Mouse (Mus musculus) lung, postnatal 10 days (tissue): ENCODE measurements around the gene Gdf9.
A peak's percentile ranks its signal among the peaks of the same experiment; 100 is the strongest.

Experiments used
- DNase-seq: peaks from one replicate; pipeline ENCODE4 v3.0.0; 2021

The Gdf9 gene

GRCm38 (mm10) chr11:53479171-53479782 is 48.5 kb downstream of the Gdf9 start:
- DNase-seq, result no peak

GRCm38 (mm10) chr11:53479783-53480301 is 49.0 kb downstream of the Gdf9 start, which contains the start of the genes Gm9945 and Sowaha:
TSS of gene Gm9945 (plus strand) at chr11:53480166.
TSS of gene Sowaha (minus strand) at chr11:53480274.
- no peak for DNase-seq

- DNase-seq, result no peak
Measured at GRCm38 (mm10) chr11:53481088-53481730, 50.4 kb downstream of the Gdf9 start.

DNA sequence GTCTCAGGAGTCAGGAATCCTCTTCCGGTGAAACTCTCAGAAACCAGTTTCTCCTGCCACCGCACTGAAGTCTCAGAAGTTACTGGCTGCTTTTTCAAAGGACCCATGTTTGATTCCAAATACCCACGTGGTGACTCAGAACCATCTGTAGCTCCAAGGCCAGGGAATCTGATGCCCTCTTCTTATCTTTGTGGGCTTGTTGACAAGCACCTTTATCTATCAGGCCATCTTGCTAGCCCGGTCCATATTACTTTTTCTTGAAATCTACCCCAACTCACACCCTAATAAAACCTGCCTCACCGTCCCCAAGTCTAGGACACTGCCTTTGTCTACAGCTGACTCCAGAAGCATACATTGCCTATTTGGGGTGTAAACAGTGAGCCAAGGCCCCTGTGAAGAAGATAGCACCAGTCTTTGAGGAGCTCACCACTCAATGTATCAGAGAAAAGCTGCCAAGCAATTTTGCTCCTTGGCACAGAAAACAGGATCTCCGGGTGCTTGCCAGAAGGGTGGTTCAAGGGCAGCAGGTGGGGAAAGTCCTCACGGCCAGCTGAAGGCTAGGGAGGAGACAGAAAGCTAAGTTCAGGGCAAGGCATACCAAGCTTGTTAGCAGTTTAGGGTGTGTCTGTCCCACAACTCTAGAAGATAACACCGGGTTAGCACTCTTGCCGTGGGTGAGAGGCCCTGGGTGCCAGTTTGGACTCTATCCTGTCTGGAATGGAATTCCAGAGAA is 52.5 kb downstream of the Gdf9 start:
- DNase-seq, result no peak

GRCm38 (mm10) chr11:53485719-53486118 is 54.9 kb downstream of the Gdf9 start:
- no peak for DNase-seq

DNA sequence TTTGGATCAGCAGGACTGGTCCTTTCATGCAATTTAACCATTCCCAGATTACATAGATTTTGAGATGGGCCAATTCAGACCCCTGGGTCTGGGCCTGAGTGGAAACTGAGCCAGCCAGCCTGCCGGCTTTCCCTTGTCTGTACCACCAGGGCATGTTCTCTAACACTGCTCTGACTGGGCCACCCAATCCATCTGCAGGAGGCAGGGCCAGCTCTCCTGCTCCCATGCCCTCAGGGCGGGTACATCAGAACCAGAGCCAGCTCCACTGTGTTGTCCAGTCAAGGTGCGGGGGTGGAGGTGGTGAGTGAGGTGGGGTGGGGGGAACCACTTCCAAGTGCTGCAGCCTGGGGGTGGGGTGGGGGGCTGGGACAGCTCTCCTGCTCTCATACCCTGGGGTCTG is 55.5 kb downstream of the Gdf9 start:
- no peak for DNase-seq

DNA sequence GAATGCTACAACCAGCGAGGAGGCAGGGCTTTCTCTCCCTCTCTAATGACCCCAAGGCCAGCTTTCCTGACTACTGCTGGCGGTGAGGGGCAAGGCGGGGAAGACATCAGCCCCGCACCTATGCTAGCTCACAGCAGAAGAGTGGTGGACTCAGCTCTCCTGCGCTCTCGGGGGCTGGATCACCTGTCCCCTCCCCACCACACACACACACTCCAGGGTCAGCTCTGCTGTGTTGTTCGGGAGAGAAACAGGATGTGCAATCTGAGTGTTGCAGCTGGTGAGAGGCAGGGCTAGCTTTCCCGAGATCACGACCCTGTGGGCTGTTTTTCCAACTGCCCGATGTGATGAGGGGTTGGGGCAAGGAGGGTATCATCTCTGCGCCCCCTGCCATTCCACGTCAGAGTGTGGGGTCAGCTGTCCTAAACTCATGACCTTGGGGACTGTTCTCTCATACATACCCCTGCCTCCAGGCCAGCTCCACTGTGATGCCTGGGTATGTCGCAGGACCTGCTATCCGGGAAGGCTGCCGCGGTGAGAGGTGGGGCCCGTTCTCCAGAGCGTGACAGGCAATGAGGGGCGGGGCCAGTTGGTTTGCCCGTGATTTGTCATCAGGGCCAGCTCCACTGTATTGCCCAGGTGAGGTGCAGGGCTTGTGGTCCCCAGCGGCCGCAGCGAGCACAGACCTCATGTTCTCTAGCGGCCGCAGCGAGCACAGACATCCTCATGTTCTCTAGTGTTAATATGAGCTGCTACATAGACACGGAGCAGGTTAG is 56.2 kb downstream of the Gdf9 start:
- DNase-seq, result peak; percentile 50
